Mouse (Mus musculus) kidney, postnatal 0 days (tissue): Measurements from ENCODE around the gene Rps15. TPM values are rescaled to one million over a fixed set of nuclear protein-coding genes. Genes with fewer than 3 reads are reported as not detected.
A peak's percentile ranks its signal among the peaks of the same experiment; 100 is the strongest.

Experiments used
- ATAC-seq: fragments of 200-750 bp; cut with Nextera tagmentation; replicated peaks from 2 replicates; pipeline ENCODE4 v1.8.0; 2017; ENCODE audit warnings: low read depth, moderate number of reproducible peaks, moderate TSS enrichment, moderate library complexity; ENCODE audit not compliant: low FRiP score
- DNase-seq: peaks from one replicate; pipeline ENCODE4 v3.0.0-alpha.2; 2016; ENCODE audit warnings: low spot score
- H3K27ac ChIP-seq: fragments of 300-500 bp; sonication (generic); 2 replicates; pipeline ENCODE4 v1.5.1; 2014; ENCODE audit warnings: mild to moderate bottlenecking
- H3K27me3 ChIP-seq: fragments of 300-500 bp; sonication (generic); 2 replicates; pipeline ENCODE4 v1.6.1; 2014; ENCODE audit warnings: low read length, mixed read lengths; ENCODE audit not compliant: insufficient read depth
- H3K36me3 ChIP-seq: fragments of 300-500 bp; sonication (generic); 2 replicates; pipeline ENCODE4 v1.6.1; 2014; ENCODE audit warnings: low read length, mixed read lengths; ENCODE audit not compliant: insufficient read depth
- H3K4me1 ChIP-seq: fragments of 300-500 bp; sonication (generic); replicated peaks from 2 replicates; pipeline ENCODE4 v1.6.1; 2014; ENCODE audit warnings: antibody characterized with exemption, low read length, mixed read lengths; ENCODE audit not compliant: insufficient read depth
- H3K4me2 ChIP-seq: fragments of 300-500 bp; sonication (generic); 2 replicates; pipeline ENCODE4 v1.6.1; 2014; ENCODE audit warnings: mild to moderate bottlenecking, low read length, moderate library complexity, mixed read lengths
- H3K4me3 ChIP-seq: fragments of 300-500 bp; sonication (generic); replicated peaks from 2 replicates; pipeline ENCODE4 v1.5.1; 2014; ENCODE audit warnings: low read depth, low read length
- H3K9ac ChIP-seq: fragments of 300-500 bp; sonication (generic); 2 replicates; pipeline ENCODE4 v1.6.1; 2014; ENCODE audit warnings: low read depth, low read length
- H3K9me3 ChIP-seq: fragments of 300-500 bp; sonication (generic); replicated peaks from 2 replicates; pipeline ENCODE4 v1.6.1; 2016; ENCODE audit warnings: low read length, inconsistent platforms, mixed read lengths
- CTCF ChIP-seq: IDR thresholded peaks from 2 replicates; pipeline ENCODE4 v1.5.1; 2016; ENCODE audit warnings: antibody characterized with exemption, low read depth, mild to moderate bottlenecking, moderate library complexity
- WGBS: fragments of 180-500 bp; shearing (Covaris S2); extraction: QIAGEN DNeasy Blood & Tissue Kit; methylation state at CpG from one replicate; pipeline ENCODE4 v1.1.7; 2014; 5-methylcytosine and 5-hydroxymethylcytosine counted together
- polyA plus RNA-seq: library from polyadenylated mRNA; unstranded; fragments of >200 nt; fragmentation: Nextera tagmentation; extraction: Ambion mirVana; gene quantifications from 2 replicates; pipeline ENCODE4 v1.2.1, GENCODE M21; 2015

The Rps15 gene
- polyA plus RNA-seq, 1 experiment from 2014 or later: 1,069 TPM

GRCm38 (mm10) chr10:80322811-80323211, 30.6 kb downstream of the Rps15 start:
- DNase-seq: peak; percentile 30
- peaks cover 1% of the 10 kb centered on the region; the same call in 1 of the 2 replicates for H3K36me3 ChIP-seq
- 2% methylated on average over 27 of the region's 28 CpGs for WGBS
- peak overlapping the region; percentile 95 for H3K4me2 ChIP-seq
- no peaks in the 10 kb centered on the region for H3K9me3 ChIP-seq
- peak overlapping the region; percentile 63 for H3K9ac ChIP-seq
- H3K4me1 ChIP-seq: peaks cover 20% of the 10 kb centered on the region
- H3K27me3 ChIP-seq: no peaks in the 10 kb centered on the region
- H3K27ac ChIP-seq: no peak overlapping the region
- H3K4me3 ChIP-seq: peak overlapping the region; percentile 56
- no peak for ATAC-seq
- TF ChIP-seq CTCF: no peak; the same call in 1 of the 2 replicates

- H3K27ac ChIP-seq: peak overlapping the region; percentile 43; the same call in 1 of the 2 replicates
These were observed 31.2 kb downstream of the Rps15 start for GRCm38 (mm10) chr10:80323261-80324119.

GRCm38 (mm10) chr10:80324120-80325037, 32.1 kb downstream of the Rps15 start:
- no peaks in the 10 kb centered on the region for H3K9me3 ChIP-seq
- WGBS: 78% methylated on average over 17 of the region's 17 CpGs
- H3K4me3 ChIP-seq: no peak overlapping the region

More at GRCm38 (mm10) chr10:80323261-80324119, 31.2 kb downstream of the Rps15 start:
- Histone ChIP-seq H3K27me3 (no peaks in the 10 kb centered on the region), H3K4me3 (peak overlapping the region; percentile 56), H3K4me2 (peak overlapping the region; percentile 95), H3K36me3 (no peaks in the 10 kb centered on the region), H3K9ac (peak overlapping the region; percentile 63), H3K4me1 (peaks cover 20% of the 10 kb centered on the region), H3K9me3 (no peaks in the 10 kb centered on the region)
- WGBS: under 1% methylated on average over 44 of the region's 46 CpGs
- TF ChIP-seq CTCF: no peak
- ATAC-seq (peak; percentile 38), DNase-seq (peak; percentile 33)

GRCm38 (mm10) chr10:80325045-80325444, 32.8 kb downstream of the Rps15 start:
- Histone ChIP-seq H3K9ac (no peak overlapping the region), H3K4me1 (peaks cover 13% of the 10 kb centered on the region; the same call in 1 of the 2 replicates), H3K36me3 (no peaks in the 10 kb centered on the region), H3K4me2 (no peak overlapping the region), H3K9me3 (no peaks in the 10 kb centered on the region), H3K4me3 (no peak overlapping the region), H3K27me3 (no peaks in the 10 kb centered on the region), H3K27ac (no peak overlapping the region)
- no peak for ATAC-seq
- TF ChIP-seq CTCF: no peak
- no peak for DNase-seq
- WGBS: 81% methylated on average over 21 of the region's 21 CpGs

More at GRCm38 (mm10) chr10:80324120-80325037, 32.1 kb downstream of the Rps15 start:
- Histone ChIP-seq H3K4me1 (peaks cover 16% of the 10 kb centered on the region), H3K4me2 (peak overlapping the region; percentile 95), H3K27me3 (no peaks in the 10 kb centered on the region), H3K36me3 (no peaks in the 10 kb centered on the region), H3K27ac (peak overlapping the region; percentile 43; the same call in 1 of the 2 replicates), H3K9ac (peak overlapping the region; percentile 63; the same call in 1 of the 2 replicates)
- ATAC-seq (no peak), DNase-seq (no peak)
- TF ChIP-seq CTCF: no peak

GRCm38 (mm10) chr10:80329273-80330081, 37.2 kb downstream of the Rps15 start, which contains the start of the genes Pcsk4 and Reep6:
Gene Pcsk4 (minus strand): TSS chr10:80329498.
Gene Reep6 (plus strand): TSS chr10:80329953.
- H3K27ac ChIP-seq: no peak within 1 kb of the TSS
- H3K9ac ChIP-seq: peak within 1 kb of the TSS; percentile 46; the same call in 1 of the 2 replicates
- DNase-seq (peak; percentile 100), ATAC-seq (peak; percentile 96)
- H3K9me3 ChIP-seq: no peaks in the 10 kb centered on the region
- no peaks in the 10 kb centered on the region for H3K27me3 ChIP-seq
- H3K4me3 ChIP-seq: peak within 1 kb of the TSS; percentile 32
- no peak for TF ChIP-seq CTCF
- WGBS: 2% methylated on average over 36 of the region's 36 CpGs
- H3K4me1 ChIP-seq: peaks cover 12% of the 10 kb centered on the region
- H3K36me3 ChIP-seq: no peaks in the 10 kb centered on the region
- peak within 1 kb of the TSS; percentile 81 for H3K4me2 ChIP-seq
